26 mouse cellular contexts compared by ENCODE assay signal in the genomic region with DNA sequence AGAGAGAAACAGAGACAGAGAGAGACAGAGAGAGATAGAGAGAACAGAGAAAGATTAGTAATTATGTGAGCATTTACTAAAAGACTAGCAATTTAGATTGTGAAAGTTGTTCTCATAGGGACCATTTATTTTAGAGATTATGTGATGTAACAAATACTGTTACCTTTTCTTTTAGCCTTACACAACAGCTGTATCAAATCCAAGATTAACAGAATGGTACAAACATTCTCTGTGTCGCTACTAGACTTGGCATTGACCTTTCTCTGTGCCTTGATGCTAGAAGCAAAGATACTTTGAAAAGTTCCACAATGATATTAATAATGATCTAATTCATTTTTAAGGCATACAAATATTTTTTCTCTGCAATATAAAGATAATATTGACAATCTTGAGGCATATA. TPM values are rescaled to one million over a fixed set of nuclear protein-coding genes. Genes with fewer than 3 reads are reported as not detected.
DNase-seq lines count a peak whose midpoint lies in the region; ATAC-seq and TF ChIP-seq lines count a peak whose summit lies in the region.
"Had no signal": no experiment of that assay in that cellular context is flagged by ENCODE, and none has a peak within 500 bp of the region (broad histone marks: within the 10 kb centered on the region; RNA-seq: fewer than 3 reads in every experiment).

No protein-coding gene starts in this region.

- TF ChIP-seq POLR2A in liver, adult 2 months (IDR thresholded peaks at IDR 0.05; ENCODE audit: extremely low read depth, insufficient read depth, low read length) = no peak

- no peaks in the 10 kb centered on the region for H3K4me1 ChIP-seq in liver, adult 2 months (ENCODE audit: control insufficient read depth, insufficient read depth, low read length)
- no peaks in the 10 kb centered on the region for H3K4me1 ChIP-seq in liver, embryonic 11.5 days (replicated peaks; ENCODE audit: control insufficient read depth, insufficient read depth, low read length)
- no peaks in the 10 kb centered on the region for H3K4me1 ChIP-seq in midbrain, embryonic 13.5 days (replicated peaks)

- H3K36me3 ChIP-seq in liver, adult 2 months (ENCODE audit: control insufficient read depth, insufficient read depth, low read length) = no peaks in the 10 kb centered on the region
- H3K36me3 ChIP-seq in liver, embryonic 11.5 days (ENCODE audit: control insufficient read depth, insufficient read depth, low read length) = no peaks in the 10 kb centered on the region
- H3K36me3 ChIP-seq in midbrain, embryonic 13.5 days = no peaks in the 10 kb centered on the region
- H3K36me3 ChIP-seq: G1E had no signal

- no peak overlapping the region for H3K4me2 ChIP-seq in liver, embryonic 11.5 days
- no peak overlapping the region for H3K4me2 ChIP-seq in midbrain, embryonic 13.5 days (replicated peaks)

- H3K27me3 ChIP-seq in liver, adult 2 months (ENCODE audit: control insufficient read depth, insufficient read depth, low read length) = no peaks in the 10 kb centered on the region
- H3K27me3 ChIP-seq in liver, embryonic 11.5 days (replicated peaks; ENCODE audit: control insufficient read depth, insufficient read depth, low read length) = no peaks in the 10 kb centered on the region
- H3K27me3 ChIP-seq in midbrain, embryonic 13.5 days = no peaks in the 10 kb centered on the region
- H3K27me3 ChIP-seq: CH12.LX, Patski had no signal

- H3K27ac ChIP-seq in liver, adult 2 months (replicated peaks; ENCODE audit: insufficient read depth, low read depth, low read length) = no peak overlapping the region
- H3K27ac ChIP-seq in liver, embryonic 11.5 days (ENCODE audit: low read depth, low read length) = no peak overlapping the region
- H3K27ac ChIP-seq in midbrain, embryonic 13.5 days = no peak overlapping the region

- no peaks in the 10 kb centered on the region for H3K79me2 ChIP-seq in liver, adult 2 months (ENCODE audit: control insufficient read depth, insufficient read depth, low read length)

- DNase-seq in liver, adult 2 months (ENCODE audit: extremely low read depth, low read depth, low spot score) = peak; percentile 80
- DNase-seq in liver, embryonic 11.5 days (ENCODE audit: low spot score) = no peak
- peak; percentile 52 for DNase-seq in fat pad, adult 2 months (ENCODE audit: extremely low read depth, low read depth, low spot score)
- peak; percentile 42 for DNase-seq in gonadal fat pad, adult 2 months (ENCODE audit: low read depth)
- no peak for DNase-seq in gastrocnemius, postnatal 10 days
- DNase-seq: adrenal gland, adult 2 months; adrenal gland, adult 8-10 months; adrenal gland, postnatal 10 days; adrenal gland, postnatal 14 days; adrenal gland, postnatal 25 days; adrenal gland, postnatal 36 days; B cell, adult 2 months; cerebellum, adult 11 months; cerebellum, adult 11-12 months; cerebellum, adult 18-20 months had no signal

- H3K4me3 ChIP-seq in liver, adult 2 months (ENCODE audit: insufficient read depth, low read depth, low read length) = no peak overlapping the region
- no peak overlapping the region for H3K4me3 ChIP-seq in liver, embryonic 11.5 days (ENCODE audit: low read depth, low read length)
- H3K4me3 ChIP-seq in midbrain, embryonic 13.5 days (replicated peaks) = no peak overlapping the region

- no peak overlapping the region for H3K9ac ChIP-seq in liver, adult 2 months (ENCODE audit: low read depth, low read length)
- H3K9ac ChIP-seq in liver, embryonic 11.5 days (ENCODE audit: low read depth, low read length) = no peak overlapping the region
- no peak overlapping the region for H3K9ac ChIP-seq in midbrain, embryonic 13.5 days (replicated peaks)

- ATAC-seq in liver, embryonic 11.5 days (replicated peaks; ENCODE audit: low FRiP score) = no peak
- no peak for ATAC-seq in midbrain, embryonic 13.5 days
- ATAC-seq: activated CD4-positive, CD25-positive, alpha-beta regulatory T cell, adult 4 months; CD4-positive, CD25-positive, alpha-beta regulatory T cell, adult 4 months; Patski had no signal

- no peaks in the 10 kb centered on the region for H3K9me3 ChIP-seq in liver, embryonic 11.5 days (ENCODE audit: control insufficient read depth, low read length)
- no peaks in the 10 kb centered on the region for H3K9me3 ChIP-seq in midbrain, embryonic 13.5 days
- H3K9me3 ChIP-seq: G1E had no signal

- TF ChIP-seq CTCF in liver, adult 2 months (IDR thresholded peaks at IDR 0.05; ENCODE audit: low read depth, low read length) = no peak

- 27% methylated on average over 1 of the region's 1 CpGs for WGBS in liver, adult 2 months
- 83% methylated on average over 1 of the region's 1 CpGs for WGBS in liver, embryonic 11.5 days
- 83% methylated on average over 1 of the region's 1 CpGs for WGBS in midbrain, embryonic 13.5 days

RNA-seq across cellular contexts. Expression of a gene that starts 11.0 kb away (rescaled TPM):
- 0.09 and 0.20 TPM in 2 replicates for total RNA-seq in liver, adult 2 months (2014; rRNA removed)
- polyA plus RNA-seq in liver, adult 2 months (2012; rRNA removed) = 0.49 TPM in 1 of 2 replicates, not detected in the other
- polyA plus RNA-seq in liver, embryonic 11.5 days (2014; fragmentation: Nextera tagmentation; extraction: Ambion mirVana) = not detected in 2 replicates
- polyA plus RNA-seq in gonadal fat pad, adult 2 months (2012; rRNA removed) = 4.2 and 6.6 TPM in 2 replicates
- polyA plus RNA-seq in midbrain, embryonic 13.5 days (2015; fragmentation: Nextera tagmentation; extraction: Ambion mirVana) = not detected in 2 replicates
- not detected for total RNA-seq in gastrocnemius, postnatal 10 days (2021)
- total RNA-seq: CH12.LX, G1E, MEL had no signal
- polyA plus RNA-seq: activated CD4-positive, CD25-positive, alpha-beta regulatory T cell, adult 4 months; adrenal gland, adult 2 months; brain, embryonic 14.5 days; C2C12; CD4-positive, CD25-positive, alpha-beta regulatory T cell, adult 4 months; G1E; Patski had no signal

RNA-seq across cellular contexts. Expression of a gene that starts 11.6 kb away (rescaled TPM):
- 141 and 268 TPM in 2 replicates for total RNA-seq in liver, adult 2 months (2014; rRNA removed)
- polyA plus RNA-seq in liver, adult 2 months (2012; rRNA removed) = 6.7 and 10.2 TPM in 2 replicates
- 0.96 and 1.2 TPM in 2 replicates for polyA plus RNA-seq in liver, embryonic 11.5 days (2014; fragmentation: Nextera tagmentation; extraction: Ambion mirVana)
- 0.12 and 0.29 TPM in 2 replicates for polyA plus RNA-seq in gonadal fat pad, adult 2 months (2012; rRNA removed)
- not detected in 2 replicates for polyA plus RNA-seq in midbrain, embryonic 13.5 days (2015; fragmentation: Nextera tagmentation; extraction: Ambion mirVana)
- total RNA-seq in gastrocnemius, postnatal 10 days (2021) = under 1 TPM in 1 of 2 experiments, not detected in 1; 0.32 TPM
- total RNA-seq: adrenal gland, postnatal 25 days; adrenal gland, postnatal 36 days; CH12.LX; ES-E14; MEL had no signal
- polyA plus RNA-seq: adrenal gland, adult 2 months; brain, embryonic 14.5 days; C2C12; CD4-positive, CD25-positive, alpha-beta regulatory T cell, adult 4 months; G1E; Patski had no signal

RNA-seq across cellular contexts. Expression of a gene that starts 42.4 kb away (rescaled TPM):
- 21.9 and 36.1 TPM in 2 replicates for total RNA-seq in liver, adult 2 months (2014; rRNA removed)
- polyA plus RNA-seq in liver, adult 2 months (2012; rRNA removed) = 1.9 and 3.7 TPM in 2 replicates
- polyA plus RNA-seq in liver, embryonic 11.5 days (2014; fragmentation: Nextera tagmentation; extraction: Ambion mirVana) = 0.41 and 0.44 TPM in 2 replicates
- polyA plus RNA-seq in gonadal fat pad, adult 2 months (2012; rRNA removed) = 0.05 TPM in 1 of 2 replicates, not detected in the other
- not detected in 2 replicates for polyA plus RNA-seq in midbrain, embryonic 13.5 days (2015; fragmentation: Nextera tagmentation; extraction: Ambion mirVana)
- total RNA-seq in gastrocnemius, postnatal 10 days (2021) = not detected
- total RNA-seq: adrenal gland, adult 18-20 months; adrenal gland, adult 2 months; adrenal gland, adult 8-10 months; adrenal gland, postnatal 25 days; adrenal gland, postnatal 36 days; CH12.LX; ES-E14; MEL had no signal
- polyA plus RNA-seq: activated CD4-positive, CD25-positive, alpha-beta regulatory T cell, adult 4 months; adrenal gland, adult 2 months; brain, embryonic 14.5 days; C2C12; CD4-positive, CD25-positive, alpha-beta regulatory T cell, adult 4 months; G1E; Patski had no signal

Comparison
In these comparisons a context has a peak if more than half of its experiments do, and no peak if none do; other contexts are left out.
1. DNase-seq: peak in liver, adult 2 months (single experiment), fat pad, adult 2 months (single experiment) and gonadal fat pad, adult 2 months (single experiment); none in liver, embryonic 11.5 days (single experiment) and gastrocnemius, postnatal 10 days (single experiment).